Mouse (Mus musculus): ENCODE results near the gene Il3.

DNA sequence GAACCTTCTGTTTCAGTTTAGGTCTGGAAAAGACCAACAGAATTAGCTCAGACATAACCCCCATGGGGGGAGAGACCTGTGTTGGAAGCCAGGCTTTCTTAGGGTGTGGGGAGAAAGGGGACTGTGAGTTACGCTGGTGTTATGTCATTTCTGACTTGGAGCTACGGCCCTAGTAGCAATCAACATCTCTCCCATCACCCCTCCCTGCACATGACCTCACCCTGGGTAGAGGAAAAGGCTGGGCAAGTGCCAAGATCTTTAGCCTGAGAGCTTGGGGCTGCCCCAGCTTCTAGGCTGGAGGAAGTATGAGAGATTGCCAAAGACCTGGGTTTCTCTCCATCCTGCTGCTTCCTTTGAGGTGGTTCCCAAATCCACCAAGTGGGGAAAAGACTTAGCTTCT is 30.1 kb downstream of the Il3 start:
- TF ChIP-seq CTCF (IDR thresholded peaks at IDR 0.05) = no peak
- TF ChIP-seq EP300 (IDR thresholded peaks at IDR 0.05) = no peak
